Comparison of ENCODE assay signal across 7 mouse cellular contexts in genomic region chr6:99804905-99805245, GRCm38 (mm10).
DNase-seq lines count a peak whose midpoint lies in the region; ATAC-seq lines count a peak whose summit lies in the region.

No protein-coding gene starts in this region.

- H3K36me3 ChIP-seq in kidney, embryonic 15.5 days = no peaks in the 10 kb centered on the region
- H3K36me3 ChIP-seq in embryonic facial prominence, embryonic 15.5 days = no peaks in the 10 kb centered on the region
- no peaks in the 10 kb centered on the region for H3K36me3 ChIP-seq in hindbrain, embryonic 12.5 days
- H3K36me3 ChIP-seq in midbrain, embryonic 15.5 days (replicated peaks) = no peaks in the 10 kb centered on the region

- H3K9ac ChIP-seq in kidney, embryonic 15.5 days = no peak overlapping the region
- no peak overlapping the region for H3K9ac ChIP-seq in embryonic facial prominence, embryonic 15.5 days
- H3K9ac ChIP-seq in hindbrain, embryonic 12.5 days = peak overlapping the region; percentile 40
- H3K9ac ChIP-seq in midbrain, embryonic 15.5 days = peak overlapping the region; percentile 25; the same call in 1 of the 2 replicates

- H3K4me1 ChIP-seq in kidney, embryonic 15.5 days = peaks cover 16% of the 10 kb centered on the region
- H3K4me1 ChIP-seq in embryonic facial prominence, embryonic 15.5 days = peaks cover 21% of the 10 kb centered on the region
- peaks cover 6% of the 10 kb centered on the region for H3K4me1 ChIP-seq in hindbrain, embryonic 12.5 days
- H3K4me1 ChIP-seq in midbrain, embryonic 15.5 days = peaks cover 8% of the 10 kb centered on the region

- no peak for DNase-seq in kidney, postnatal 14 days
- DNase-seq in retina, postnatal 1 day = no peak
- no peak for DNase-seq in urinary bladder, postnatal 36 days (ENCODE audit: low spot score in 2 of 2)

- WGBS in kidney, embryonic 15.5 days = 24% methylated on average over 10 of the region's 10 CpGs
- 21% methylated on average over 10 of the region's 10 CpGs for WGBS in embryonic facial prominence, embryonic 15.5 days
- WGBS in hindbrain, embryonic 12.5 days = 16% methylated on average over 10 of the region's 10 CpGs
- WGBS in midbrain, embryonic 15.5 days = 15% methylated on average over 10 of the region's 10 CpGs

- H3K9me3 ChIP-seq in kidney, embryonic 15.5 days (replicated peaks) = no peaks in the 10 kb centered on the region
- H3K9me3 ChIP-seq in embryonic facial prominence, embryonic 15.5 days (replicated peaks) = 0 out of 2 replicates have a peak, but pooled peaks cover 2% of the 10 kb centered on the region
- H3K9me3 ChIP-seq in hindbrain, embryonic 12.5 days (replicated peaks) = no peaks in the 10 kb centered on the region
- H3K9me3 ChIP-seq in midbrain, embryonic 15.5 days = no peaks in the 10 kb centered on the region

- 0 out of 2 replicates have a peak, but pooled peaks cover 11% of the 10 kb centered on the region for H3K27me3 ChIP-seq in kidney, embryonic 15.5 days
- H3K27me3 ChIP-seq in embryonic facial prominence, embryonic 15.5 days = peaks cover 7% of the 10 kb centered on the region
- peaks cover 8% of the 10 kb centered on the region; the same call in 1 of the 2 replicates for H3K27me3 ChIP-seq in hindbrain, embryonic 12.5 days
- 0 out of 2 replicates have a peak, but pooled peaks cover under 1% of the 10 kb centered on the region for H3K27me3 ChIP-seq in midbrain, embryonic 15.5 days (replicated peaks)

- H3K4me2 ChIP-seq in kidney, embryonic 15.5 days = peak overlapping the region; percentile 55
- peak overlapping the region; percentile 40 for H3K4me2 ChIP-seq in embryonic facial prominence, embryonic 15.5 days (replicated peaks)
- peak overlapping the region; percentile 47 for H3K4me2 ChIP-seq in hindbrain, embryonic 12.5 days (replicated peaks)
- peak overlapping the region; percentile 47 for H3K4me2 ChIP-seq in midbrain, embryonic 15.5 days

- ATAC-seq in kidney, embryonic 15.5 days (replicated peaks; ENCODE audit: low FRiP score) = no peak
- ATAC-seq in embryonic facial prominence, embryonic 15.5 days (ENCODE audit: insufficient number of reproducible peaks, low FRiP score, low TSS enrichment, low read depth) = no peak
- ATAC-seq in hindbrain, embryonic 12.5 days (ENCODE audit: low FRiP score) = peak; percentile 31
- peak; percentile 40 for ATAC-seq in midbrain, embryonic 15.5 days (replicated peaks)

- H3K27ac ChIP-seq in kidney, embryonic 15.5 days = no peak overlapping the region
- H3K27ac ChIP-seq in embryonic facial prominence, embryonic 15.5 days (replicated peaks) = no peak overlapping the region
- H3K27ac ChIP-seq in hindbrain, embryonic 12.5 days = no peak overlapping the region
- H3K27ac ChIP-seq in midbrain, embryonic 15.5 days = peak overlapping the region; percentile 53; the same call in 1 of the 2 replicates

- H3K4me3 ChIP-seq in kidney, embryonic 15.5 days (replicated peaks) = peak overlapping the region; percentile 25; the same call in 1 of the 2 replicates
- H3K4me3 ChIP-seq in embryonic facial prominence, embryonic 15.5 days (replicated peaks) = 0 out of 2 replicates have a peak overlapping the region, but pooled peaks have one; percentile 12
- peak overlapping the region; percentile 15; the same call in 1 of the 2 replicates for H3K4me3 ChIP-seq in hindbrain, embryonic 12.5 days
- 0 out of 2 replicates have a peak overlapping the region, but pooled peaks have one; percentile 13 for H3K4me3 ChIP-seq in midbrain, embryonic 15.5 days

Comparison
In these comparisons a context has a peak if more than half of its experiments do, and no peak if none do; other contexts are left out.
1. ATAC-seq: peak in hindbrain, embryonic 12.5 days (single experiment) and midbrain, embryonic 15.5 days (single experiment); none in kidney, embryonic 15.5 days (single experiment) and embryonic facial prominence, embryonic 15.5 days (single experiment).
2. H3K9ac ChIP-seq: peak in hindbrain, embryonic 12.5 days (single experiment) and midbrain, embryonic 15.5 days (single experiment); none in kidney, embryonic 15.5 days (single experiment) and embryonic facial prominence, embryonic 15.5 days (single experiment).
3. Peak in every context shown above with its lines, with median percentiles within 50 percentile points of each other: H3K4me2 ChIP-seq and H3K4me3 ChIP-seq.